Mouse (Mus musculus) cerebellum, postnatal 25 days (tissue): ENCODE measurements at regions not wholly inside any gene's neighbourhood (a gene's known extent, or its start where the extent isn't known, plus 50 kb on each side); places are given as distances from the start of the nearest gene placed in this dataset.

Experiments
- DNase-seq, 2 experiments: peaks; one replicate each; pipeline ENCODE4 v3.0.0; 2021; ENCODE audit warnings: mixed read lengths in 2 of 2

GRCm38 (mm10) chr2:131672646-131673045 lies 110.6 kb upstream of the Adra1d start:
- no peak for DNase-seq

DNA sequence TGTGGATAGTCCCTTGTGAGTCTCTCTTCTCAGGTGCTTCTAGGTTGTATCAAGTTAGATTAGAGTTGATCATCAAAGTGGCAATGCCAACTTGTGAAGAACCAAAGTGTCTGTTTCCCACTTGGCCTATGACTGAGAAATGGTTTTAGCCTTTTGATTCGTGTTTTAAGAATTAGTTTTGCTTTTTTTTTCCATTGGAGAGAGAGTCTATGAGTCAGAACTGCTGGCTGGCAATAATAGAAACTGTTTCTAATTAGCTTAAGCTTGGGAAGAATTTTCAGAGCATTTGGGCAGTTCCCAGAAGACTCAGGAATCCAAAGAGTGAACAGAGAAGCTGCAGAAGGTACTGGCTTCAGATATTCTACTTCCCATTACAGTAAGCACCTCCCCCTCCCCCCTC lies 110.1 kb upstream of the Adra1d start:
- DNase-seq = no peak

DNA sequence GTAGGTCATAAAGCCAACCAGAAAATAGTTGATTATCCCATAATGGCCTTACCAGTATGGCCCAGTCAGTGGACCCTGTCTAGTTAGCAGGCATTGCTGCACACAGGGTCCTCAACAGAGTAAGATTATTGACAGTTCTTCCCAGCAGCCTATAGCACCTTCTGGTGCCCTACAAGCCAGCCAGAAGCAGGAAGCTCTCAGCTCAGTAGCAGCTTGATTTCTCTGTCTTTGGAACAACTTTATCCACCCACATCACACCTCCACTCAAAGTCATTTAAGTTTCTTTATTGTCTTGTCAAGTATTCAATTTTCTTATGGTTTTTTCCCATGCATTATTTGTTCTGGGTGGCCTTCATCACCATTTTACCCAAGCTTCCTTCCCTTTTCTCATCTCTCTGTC lies 108.8 kb upstream of the Adra1d start:
- no peak for DNase-seq

DNA sequence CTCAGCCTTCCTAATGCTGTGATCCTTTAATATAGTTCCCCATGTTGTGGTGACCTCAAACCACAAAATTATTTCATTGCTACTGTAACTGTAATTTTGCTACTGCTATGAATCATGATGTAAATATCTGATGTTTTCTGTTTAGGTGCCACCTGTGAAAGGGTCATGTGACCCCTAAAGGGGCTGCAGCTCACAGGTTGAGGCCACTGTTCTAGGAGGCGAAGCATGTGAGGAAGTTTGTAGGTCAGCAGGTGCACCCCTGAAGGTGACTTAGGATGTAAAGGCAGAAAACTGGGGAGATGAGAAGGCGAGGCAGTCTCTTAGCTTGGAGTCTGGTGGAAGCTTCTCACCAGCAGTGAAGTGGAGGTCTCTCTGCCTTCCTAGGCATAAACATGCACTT lies 105.8 kb upstream of the Adra1d start:
- no peak for DNase-seq

GRCm38 (mm10) chr2:131666841-131667364 lies 104.8 kb upstream of the Adra1d start:
- DNase-seq = no peak

GRCm38 (mm10) chr2:131664575-131664974 lies 102.5 kb upstream of the Adra1d start:
- no peak for DNase-seq

DNA sequence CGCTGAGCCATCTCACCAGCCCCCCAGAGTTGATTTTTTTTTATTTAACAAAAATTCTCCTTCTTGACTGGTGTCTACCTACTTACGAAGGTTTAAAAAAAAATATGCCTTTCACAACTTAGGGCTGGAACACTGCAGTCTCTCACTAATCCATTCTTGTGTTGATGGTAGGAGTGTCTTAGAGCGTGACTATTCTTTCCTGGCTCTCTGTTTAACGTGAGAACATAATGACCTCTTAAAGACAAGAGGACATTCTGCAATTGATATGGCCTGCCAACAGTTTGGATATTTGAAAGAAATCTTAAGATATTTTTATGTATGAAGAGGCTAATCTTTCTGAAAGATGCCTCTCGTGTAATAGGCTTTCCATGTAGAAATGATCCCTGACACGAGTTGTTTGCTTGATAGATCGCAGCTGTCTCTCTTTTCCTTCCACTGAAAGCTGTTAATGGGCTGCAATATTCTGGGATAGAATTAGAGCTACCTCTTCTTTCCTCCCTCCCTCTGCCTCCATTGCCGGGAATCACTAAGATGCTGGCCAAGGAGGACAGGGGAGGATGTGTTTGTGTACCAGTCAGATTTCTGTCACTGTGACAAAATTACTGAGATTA lies 101.2 kb upstream of the Adra1d start:
- no peak for DNase-seq

DNA sequence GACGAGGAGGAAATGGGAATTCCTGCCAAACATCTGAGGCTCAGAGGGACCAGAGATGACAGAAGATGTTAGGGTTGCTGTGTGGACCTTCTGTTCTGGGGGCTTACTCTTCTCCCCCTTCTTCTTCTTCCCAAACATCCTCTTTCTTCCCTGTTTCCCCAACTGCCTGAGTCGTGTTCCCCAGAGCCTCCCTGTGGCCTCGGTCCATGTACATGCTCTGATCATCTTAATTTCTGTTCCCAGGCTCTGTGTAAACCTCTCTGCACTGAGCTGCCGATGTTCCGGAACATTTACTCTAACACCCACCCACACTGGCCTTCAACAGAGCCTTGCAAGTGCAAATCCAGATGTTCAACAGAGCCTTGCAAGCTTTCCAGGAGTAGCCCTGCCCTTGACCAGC lies 90.1 kb upstream of the Adra1d start:
- no peak for DNase-seq

DNA sequence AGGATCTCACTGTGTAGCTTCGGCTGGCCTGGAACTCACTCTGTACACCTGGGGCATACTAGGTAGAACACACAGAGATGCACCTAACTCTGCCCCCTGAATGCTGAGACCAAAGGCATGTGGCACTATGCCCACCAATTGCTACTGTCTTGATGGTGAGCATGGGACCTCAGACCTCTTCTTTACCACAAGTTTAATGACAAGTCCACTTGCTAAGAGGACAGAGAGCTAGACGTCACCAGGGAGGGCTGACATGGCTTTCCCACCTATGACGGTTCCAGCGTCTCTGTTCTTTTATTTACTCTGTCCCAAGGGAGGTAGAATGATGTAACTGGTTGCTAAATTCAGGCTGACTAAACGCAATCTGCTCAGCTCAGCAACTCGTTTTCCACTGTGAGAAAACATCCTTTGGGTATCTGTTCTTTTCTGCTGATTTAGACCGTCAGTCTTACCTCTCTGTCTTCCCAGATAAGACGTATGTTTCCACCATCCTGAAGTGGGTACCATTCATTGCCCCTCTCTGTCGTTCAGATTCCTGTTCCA lies 88.6 kb upstream of the Adra1d start:
- no peak for DNase-seq

- DNase-seq = no peak
Observed at GRCm38 (mm10) chr2:131644166-131644858, 82.2 kb upstream of the Adra1d start.

DNA sequence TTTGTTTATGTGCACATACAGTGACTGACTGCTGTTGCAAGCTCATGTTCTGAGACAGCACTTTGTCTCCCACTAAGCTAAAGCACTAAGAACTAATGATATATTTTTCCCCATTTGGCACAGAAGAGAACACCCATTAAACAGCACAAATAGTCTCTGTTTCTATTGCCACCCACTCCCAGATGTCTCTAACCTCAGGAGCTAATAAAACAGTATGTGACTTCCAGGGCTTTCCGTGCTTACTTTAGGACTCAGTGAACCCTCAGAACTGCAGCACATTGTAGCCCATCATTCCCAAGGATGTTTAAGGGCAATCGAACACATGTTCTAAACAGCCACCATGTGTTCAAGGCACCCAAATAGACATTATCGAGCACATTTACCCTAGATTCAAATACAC lies 80.4 kb upstream of the Adra1d start:
- no peak for DNase-seq

DNA sequence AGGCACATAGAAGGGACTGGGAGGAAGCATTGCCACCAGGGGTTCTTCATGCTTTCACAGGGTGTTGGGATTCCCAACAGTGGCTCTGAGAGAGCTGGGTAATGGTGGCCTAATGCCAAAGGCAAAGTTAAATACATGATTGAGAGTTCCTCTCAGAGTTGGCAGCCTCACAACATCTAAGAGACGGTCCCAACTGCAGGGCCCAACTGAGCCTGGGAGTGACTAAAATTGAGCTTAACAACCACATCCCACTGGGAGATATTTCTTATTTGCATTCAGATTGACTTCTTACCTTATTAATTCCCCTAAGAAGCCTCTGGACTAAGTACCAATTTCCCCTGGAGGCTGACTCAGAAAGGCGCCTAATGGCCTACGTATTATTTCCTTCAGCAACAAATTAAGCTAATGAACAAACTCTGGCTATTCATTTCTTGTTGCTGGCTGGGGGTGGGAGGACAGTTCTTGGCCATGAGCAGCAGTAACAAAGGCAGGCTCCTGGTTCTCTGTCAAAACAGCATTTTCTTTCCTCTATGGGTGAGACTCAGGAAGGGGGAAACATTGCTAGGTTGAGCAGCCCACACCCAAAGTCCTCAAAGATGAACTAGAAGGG lies 77.0 kb upstream of the Adra1d start:
- no peak for DNase-seq

- no peak for DNase-seq
Observed at GRCm38 (mm10) chr2:131635791-131636190, 73.7 kb upstream of the Adra1d start.

- DNase-seq = no peak
Observed at GRCm38 (mm10) chr2:131617916-131618315, 55.8 kb upstream of the Adra1d start.

DNA sequence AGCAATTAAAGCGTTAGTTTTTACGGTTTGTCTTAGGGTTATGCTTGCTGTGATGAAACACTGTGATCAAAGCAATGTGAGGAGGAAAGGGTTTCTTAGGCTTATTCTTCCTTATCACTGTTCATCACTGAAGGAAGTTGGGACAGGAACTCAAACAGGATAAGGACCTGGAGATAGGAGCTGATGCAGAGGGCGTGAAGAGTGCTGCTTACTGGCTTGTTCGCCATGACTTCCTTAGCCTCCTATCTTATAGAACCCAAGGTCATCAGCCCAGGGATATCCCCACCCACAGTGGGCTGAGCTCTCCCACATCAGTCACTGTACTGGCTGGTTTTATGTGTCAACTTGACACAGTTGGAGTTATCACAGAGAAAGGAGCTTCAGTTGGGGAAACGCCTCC lies 50.4 kb upstream of the Adra1d start:
- no peak for DNase-seq
